Mouse (Mus musculus) CD4-positive, CD25-positive, alpha-beta regulatory T cell, adult 2 months (primary cell): ENCODE results near the gene Xrn2.

Experiments used
- DNase-seq: peaks from one replicate; pipeline ENCODE4 v3.0.0-alpha.2; 2012; ENCODE audit warnings: low read depth, low spot score

The Xrn2 gene

GRCm38 (mm10) chr2:147053229-147053892, 40.6 kb downstream of the Xrn2 start:
- no peak for DNase-seq

GRCm38 (mm10) chr2:147067480-147068246, 54.9 kb downstream of the Xrn2 start:
- DNase-seq: no peak

- DNase-seq: no peak
Measured at GRCm38 (mm10) chr2:147069077-147069476, 56.3 kb downstream of the Xrn2 start.

- no peak for DNase-seq
Measured at GRCm38 (mm10) chr2:147070305-147070704, 57.5 kb downstream of the Xrn2 start.

- no peak for DNase-seq
Measured at GRCm38 (mm10) chr2:147073962-147074361, 61.2 kb downstream of the Xrn2 start.

GRCm38 (mm10) chr2:147074399-147074798, 61.6 kb downstream of the Xrn2 start:
- DNase-seq: no peak

GRCm38 (mm10) chr2:147082391-147082790, 69.6 kb downstream of the Xrn2 start:
- DNase-seq: no peak

- peak; percentile 53 for DNase-seq
Measured at GRCm38 (mm10) chr2:147083471-147084365, 70.9 kb downstream of the Xrn2 start.

GRCm38 (mm10) chr2:147084366-147085071, 71.7 kb downstream of the Xrn2 start:
- peak; percentile 30 for DNase-seq

- peak; percentile 40 for DNase-seq
Measured at GRCm38 (mm10) chr2:147085072-147085870, 72.5 kb downstream of the Xrn2 start, which contains the start of gene Nkx2-4. TSS of gene Nkx2-4 (minus strand) at chr2:147085445.

GRCm38 (mm10) chr2:147085937-147086336, 73.1 kb downstream of the Xrn2 start:
- DNase-seq: no peak

GRCm38 (mm10) chr2:147086441-147086840, 73.6 kb downstream of the Xrn2 start:
- no peak for DNase-seq

- DNase-seq: no peak
Measured at GRCm38 (mm10) chr2:147119736-147120135, 106.9 kb downstream of the Xrn2 start.

GRCm38 (mm10) chr2:147127366-147127765, 114.6 kb downstream of the Xrn2 start:
- no peak for DNase-seq
